Mouse (Mus musculus) stomach, embryonic 14.5 days (tissue): ENCODE results near the gene Psmc3. TPM values are rescaled to one million over a fixed set of nuclear protein-coding genes. Genes with fewer than 3 reads are reported as not detected.
"Not testable (repeated sequence)": the region's sequence is repeated elsewhere in the genome, so short reads cannot be mapped to it uniquely, and the experiment has no call there.

ENCODE experiments used
- ATAC-seq: fragments of 200-750 bp; cut with Nextera tagmentation; 2 replicates; pipeline ENCODE4 v1.8.0; 2017; ENCODE audit warnings: low read depth, moderate TSS enrichment; ENCODE audit not compliant: insufficient number of reproducible peaks, insufficient read depth, low FRiP score
- H3K27ac ChIP-seq: fragments of 300-500 bp; sonication (generic); 2 replicates; pipeline ENCODE4 v1.5.1; 2014; ENCODE audit warnings: mild to moderate bottlenecking, low read length, moderate library complexity, mixed read lengths
- H3K27me3 ChIP-seq: fragments of 300-500 bp; sonication (generic); 2 replicates; pipeline ENCODE4 v1.6.1; 2014; ENCODE audit warnings: low read length, control low read depth, mixed read lengths; ENCODE audit not compliant: control insufficient read depth, insufficient read depth
- H3K36me3 ChIP-seq: fragments of 300-500 bp; sonication (generic); 2 replicates; pipeline ENCODE4 v1.6.1; 2014; ENCODE audit warnings: mild to moderate bottlenecking, control low read depth, low read length, moderate library complexity, mixed read lengths; ENCODE audit not compliant: control insufficient read depth, insufficient read depth
- H3K4me1 ChIP-seq: fragments of 300-500 bp; sonication (generic); 2 replicates; pipeline ENCODE4 v1.6.1; 2014; ENCODE audit warnings: low read length, control low read depth, mixed read lengths; ENCODE audit not compliant: control insufficient read depth, insufficient read depth
- H3K4me2 ChIP-seq: fragments of 300-500 bp; sonication (generic); replicated peaks from 2 replicates; pipeline ENCODE4 v1.6.1; 2014; ENCODE audit warnings: low read depth, low read length, control low read depth
- H3K4me3 ChIP-seq: fragments of 300-500 bp; sonication (generic); 2 replicates; pipeline ENCODE4 v1.5.1; 2014; ENCODE audit warnings: low read depth, low read length, control low read depth
- H3K9ac ChIP-seq: fragments of 300-500 bp; sonication (generic); replicated peaks from 2 replicates; pipeline ENCODE4 v1.6.1; 2014; ENCODE audit warnings: low read depth, mild to moderate bottlenecking, control low read depth, low read length, moderate library complexity, mixed read lengths
- H3K9me3 ChIP-seq: fragments of 300-500 bp; sonication (generic); 2 replicates; pipeline ENCODE4 v1.6.1; 2016; ENCODE audit warnings: low read depth, low read length, control low read depth; ENCODE audit not compliant: control insufficient read depth
- WGBS: fragments of 180-500 bp; shearing (Covaris S2); extraction: QIAGEN DNeasy Blood & Tissue Kit; methylation state at CpG from one replicate; pipeline ENCODE4 v1.1.7; 2014; 5-methylcytosine and 5-hydroxymethylcytosine counted together
- polyA plus RNA-seq: library from polyadenylated mRNA; unstranded; fragments of >200 nt; fragmentation: Nextera tagmentation; extraction: Ambion mirVana; gene quantifications from 2 replicates; pipeline ENCODE4 v1.2.1, GENCODE M21; 2014

Psmc3 gene
- polyA plus RNA-seq, 1 experiment from 2014 or later: 313 TPM

DNA sequence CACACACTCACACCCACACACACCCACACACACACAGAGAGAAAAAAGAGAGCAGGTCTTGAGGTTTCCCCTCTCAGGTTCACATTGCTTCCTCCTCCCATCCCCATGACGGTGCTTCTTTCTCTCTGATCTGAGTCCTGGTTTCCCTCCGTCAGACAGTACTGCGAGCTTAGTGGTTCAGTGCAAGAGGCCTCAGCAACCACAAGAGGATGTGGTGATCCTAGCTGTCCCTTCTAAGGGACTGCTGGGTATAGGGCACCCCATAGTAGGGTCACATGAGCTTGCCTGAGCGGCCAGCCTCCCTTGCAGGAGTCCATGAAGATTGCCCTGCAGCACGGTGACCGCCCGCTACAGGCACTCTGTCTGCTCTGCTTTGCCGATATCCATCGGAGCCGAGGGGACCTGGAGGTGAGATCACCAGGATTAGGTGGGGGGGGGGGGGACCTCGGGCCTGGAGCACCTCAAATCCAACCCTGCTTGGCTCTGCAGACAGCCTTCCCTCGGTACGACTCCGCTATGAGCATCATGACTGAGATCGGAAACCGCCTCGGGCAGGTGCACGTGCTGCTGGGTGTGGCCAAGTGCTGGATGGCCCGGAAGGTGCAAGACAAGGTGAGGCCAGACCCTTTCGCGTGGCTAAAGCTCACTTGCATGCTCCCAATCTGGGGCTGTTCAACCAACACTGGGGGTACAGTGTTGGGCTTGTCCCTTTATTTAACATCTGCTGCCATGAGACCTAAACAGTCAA is 11.0 kb upstream of the Psmc3 start:
- no peak; the same call in 1 of the 2 replicates for ATAC-seq
- WGBS: 66% methylated on average over 21 of the region's 21 CpGs
- H3K4me2 ChIP-seq: no peak overlapping the region

DNA sequence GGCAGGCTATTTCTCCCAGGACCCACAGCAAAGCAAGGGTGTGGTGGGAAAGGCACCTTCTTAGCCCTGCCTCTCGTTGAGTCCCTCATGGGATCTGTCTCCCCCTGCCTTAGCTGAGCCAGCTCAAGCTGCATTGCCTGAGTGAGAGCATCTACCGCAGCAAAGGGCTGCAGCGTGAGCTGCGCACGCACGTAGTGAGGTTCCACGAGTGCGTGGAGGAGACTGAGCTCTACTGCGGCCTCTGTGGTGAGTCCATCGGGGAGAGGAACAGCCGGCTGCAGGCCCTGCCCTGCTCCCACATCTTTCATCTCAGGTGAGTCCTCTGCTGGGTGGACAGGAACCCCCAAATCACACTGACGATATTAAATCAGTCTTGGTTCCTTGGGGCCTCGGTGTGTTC is 9.1 kb upstream of the Psmc3 start:
- 74% methylated on average over 13 of the region's 13 CpGs for WGBS
- H3K4me2 ChIP-seq: no peak overlapping the region
- no peak overlapping the region for H3K4me3 ChIP-seq
- no peaks in the 10 kb centered on the region for H3K9me3 ChIP-seq
- no peak for ATAC-seq
- H3K36me3 ChIP-seq: no peaks in the 10 kb centered on the region
- no peaks in the 10 kb centered on the region for H3K27me3 ChIP-seq
- H3K4me1 ChIP-seq: no peaks in the 10 kb centered on the region
- no peak overlapping the region for H3K27ac ChIP-seq
- H3K9ac ChIP-seq: no peak overlapping the region

More for the DNA sequence above, 11.0 kb upstream of the Psmc3 start:
- H3K27me3 ChIP-seq: no peaks in the 10 kb centered on the region
- H3K27ac ChIP-seq: no peak overlapping the region
- H3K4me1 ChIP-seq: no peaks in the 10 kb centered on the region
- H3K36me3 ChIP-seq: no peaks in the 10 kb centered on the region
- H3K9me3 ChIP-seq: no peaks in the 10 kb centered on the region
- H3K9ac ChIP-seq: no peak overlapping the region
- H3K4me3 ChIP-seq: no peak overlapping the region

DNA sequence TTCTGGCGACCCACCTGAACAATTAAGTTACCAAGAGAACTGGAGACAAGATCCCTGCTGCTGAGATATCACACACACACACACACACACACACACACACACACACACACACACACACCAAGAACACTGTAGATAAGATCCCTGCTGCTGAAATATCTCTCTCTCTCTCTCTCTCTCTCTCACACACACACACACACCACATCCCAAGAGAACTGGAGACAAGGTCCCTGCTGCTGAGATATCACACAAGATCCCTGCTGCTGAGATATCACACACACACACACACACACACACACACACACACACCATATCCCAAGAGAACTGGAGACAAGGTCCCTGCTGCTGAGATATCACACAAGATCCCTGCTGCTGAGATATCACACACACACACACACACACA is 8.0 kb upstream of the Psmc3 start:
- H3K9ac ChIP-seq, H3K4me3 ChIP-seq, H3K4me2 ChIP-seq, H3K27ac ChIP-seq, H3K9me3 ChIP-seq, H3K36me3 ChIP-seq, H3K27me3 ChIP-seq, H3K4me1 ChIP-seq, ATAC-seq: not testable (repeated sequence)
- WGBS: 83% methylated on average over 1 of the region's 1 CpGs

- H3K4me3 ChIP-seq: no peak overlapping the region
- 76% methylated on average over 9 of the region's 9 CpGs for WGBS
- H3K27ac ChIP-seq: no peak overlapping the region
- ATAC-seq: no peak
- H3K4me2 ChIP-seq: no peak overlapping the region
- H3K36me3 ChIP-seq: no peaks in the 10 kb centered on the region
- no peaks in the 10 kb centered on the region for H3K9me3 ChIP-seq
- H3K4me1 ChIP-seq: no peaks in the 10 kb centered on the region
- no peaks in the 10 kb centered on the region for H3K27me3 ChIP-seq
- H3K9ac ChIP-seq: no peak overlapping the region
Measured at GRCm38 (mm10) chr2:91047359-91047758, 6.5 kb upstream of the Psmc3 start.

GRCm38 (mm10) chr2:91051917-91052316 is 1.9 kb upstream of the Psmc3 start:
- H3K4me1 ChIP-seq: peaks cover 6% of the 10 kb centered on the region; the same call in 1 of the 2 replicates
- no peak for ATAC-seq
- H3K9me3 ChIP-seq: no peaks in the 10 kb centered on the region
- 77% methylated on average over 3 of the region's 3 CpGs for WGBS
- no peaks in the 10 kb centered on the region for H3K27me3 ChIP-seq
- no peak overlapping the region for H3K27ac ChIP-seq
- H3K9ac ChIP-seq: no peak overlapping the region
- peaks cover 19% of the 10 kb centered on the region for H3K36me3 ChIP-seq
- H3K4me2 ChIP-seq: no peak overlapping the region
- no peak overlapping the region for H3K4me3 ChIP-seq

DNA sequence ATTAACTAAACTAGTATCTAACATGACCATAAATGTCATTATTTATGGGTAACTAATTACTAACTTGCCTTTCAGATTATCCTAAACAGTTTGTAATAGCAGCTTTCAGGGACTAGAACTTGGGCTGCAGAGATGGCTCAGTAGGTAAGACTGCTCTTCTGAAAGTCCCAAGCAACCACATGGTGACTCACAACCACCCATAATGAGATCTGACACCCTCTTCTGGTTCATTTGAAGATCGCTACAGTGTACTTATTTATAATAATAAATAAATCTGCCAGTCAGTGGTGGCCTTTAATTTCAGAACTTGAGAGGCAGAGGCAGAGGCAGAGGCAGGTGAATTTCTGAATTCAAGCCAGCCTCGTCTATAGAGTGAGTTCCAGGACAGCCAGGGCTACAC is 1.1 kb upstream of the Psmc3 start:
- Histone ChIP-seq H3K27ac (no peak overlapping the region), H3K9me3 (no peaks in the 10 kb centered on the region), H3K4me1 (peaks cover 6% of the 10 kb centered on the region; the same call in 1 of the 2 replicates), H3K27me3 (no peaks in the 10 kb centered on the region), H3K9ac (no peak overlapping the region), H3K36me3 (peaks cover 27% of the 10 kb centered on the region), H3K4me2 (peak overlapping the region; percentile 49; the same call in 1 of the 2 replicates), H3K4me3 (no peak overlapping the region)
- 57% methylated on average over 2 of the region's 2 CpGs for WGBS
- no peak for ATAC-seq

DNA sequence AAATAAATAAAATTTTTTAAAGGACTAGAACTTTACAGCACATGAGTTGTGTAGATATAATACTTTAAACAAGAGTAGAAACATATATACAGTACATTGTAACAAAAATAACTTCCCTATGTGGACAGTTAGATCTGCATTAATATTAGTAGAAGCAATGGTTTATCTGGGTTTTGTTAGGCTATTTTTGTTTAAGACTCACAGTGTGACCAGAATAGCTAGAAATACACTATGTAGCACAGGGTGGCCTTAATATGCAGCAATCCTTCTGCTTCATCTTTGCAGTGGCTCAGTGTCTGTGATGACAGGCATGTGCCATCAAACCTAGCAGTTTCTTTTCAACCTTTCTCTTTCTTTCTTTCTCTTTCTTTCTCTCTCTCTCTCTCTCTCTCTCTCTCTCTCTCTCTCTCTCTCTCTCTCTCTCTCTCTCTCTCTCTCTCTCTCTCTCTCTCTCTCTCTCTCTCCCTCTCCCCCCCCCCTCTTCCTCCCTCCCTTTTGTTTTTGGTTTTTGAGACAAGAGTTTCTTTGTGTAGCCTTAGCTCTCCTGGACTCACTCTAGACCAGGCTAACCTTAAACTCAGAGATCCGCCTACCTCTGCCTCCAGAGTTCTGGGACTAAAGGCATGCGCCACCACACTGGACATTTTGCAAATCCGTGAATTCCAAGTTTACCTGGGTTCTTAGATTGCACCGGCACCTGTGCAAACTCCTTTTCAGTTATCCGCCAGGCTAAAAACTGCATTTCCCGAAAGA is 452 bp upstream of the Psmc3 start:
- Histone ChIP-seq H3K4me1 (peaks cover 6% of the 10 kb centered on the region; the same call in 1 of the 2 replicates), H3K36me3 (peaks cover 32% of the 10 kb centered on the region), H3K4me3 (peak overlapping the region; percentile 91), H3K27ac (no peak overlapping the region), H3K9ac (0 out of 2 replicates have a peak overlapping the region, but pooled peaks have one; percentile 75), H3K4me2 (peak overlapping the region; percentile 49), H3K9me3 (no peaks in the 10 kb centered on the region), H3K27me3 (no peaks in the 10 kb centered on the region)
- WGBS: 0% methylated on average over 6 of the region's 6 CpGs
- peak; percentile 59; the same call in 1 of the 2 replicates for ATAC-seq

GRCm38 (mm10) chr2:91058435-91058834 is 4.6 kb downstream of the Psmc3 start:
- no peak overlapping the region for H3K4me2 ChIP-seq
- H3K36me3 ChIP-seq: peaks cover 66% of the 10 kb centered on the region
- H3K4me3 ChIP-seq: no peak overlapping the region
- peaks cover 6% of the 10 kb centered on the region; the same call in 1 of the 2 replicates for H3K4me1 ChIP-seq
- no peaks in the 10 kb centered on the region for H3K27me3 ChIP-seq
- H3K9me3 ChIP-seq: no peaks in the 10 kb centered on the region
- 93% methylated on average over 5 of the region's 5 CpGs for WGBS
- H3K9ac ChIP-seq: no peak overlapping the region
- ATAC-seq: no peak
- H3K27ac ChIP-seq: no peak overlapping the region
